Mouse (Mus musculus) embryonic fibroblast, embryonic 13.5 days (primary cell): ENCODE measurements around the gene Ube2t.

Source experiments
- CTCF ChIP-seq: IDR thresholded peaks from 2 replicates; pipeline ENCODE4 v1.5.1; 2011; ENCODE audit warnings: mild to moderate bottlenecking, control low read depth, low read length, moderate library complexity, borderline replicate concordance; ENCODE audit not compliant: insufficient read depth
- POLR2A ChIP-seq: IDR thresholded peaks from 2 replicates; pipeline ENCODE4 v1.6.1; 2011; ENCODE audit warnings: low read depth, mild to moderate bottlenecking, control low read depth, low read length, moderate library complexity

GRCm38 (mm10) chr1:134998231-134998630 is 35.9 kb downstream of the Ube2t start:
- no peak for TF ChIP-seq POLR2A
- TF ChIP-seq CTCF = no peak
